In the genomic region with DNA sequence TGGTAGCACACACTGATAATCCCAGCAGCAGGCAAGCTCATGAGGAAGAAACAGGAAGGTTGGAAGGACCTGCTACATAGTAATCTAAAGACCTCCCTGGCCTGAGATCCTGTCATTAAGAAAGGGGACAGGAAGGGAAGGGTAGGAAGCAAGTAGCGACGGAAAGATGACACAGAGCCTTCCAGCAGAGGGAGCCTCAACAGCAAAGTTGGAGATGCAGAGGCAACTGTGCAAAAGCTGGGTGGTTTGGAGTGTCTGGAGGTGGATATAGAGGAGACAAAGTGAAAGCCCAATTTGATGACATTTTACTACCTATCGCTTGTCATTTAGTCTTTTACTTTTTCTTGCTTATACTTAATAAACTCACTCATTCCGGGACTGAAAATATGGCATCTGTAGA, we compare ENCODE assay signal across 8 mouse cellular contexts. TPM values are rescaled to one million over a fixed set of nuclear protein-coding genes. Genes with fewer than 3 reads are reported as not detected.
DNase-seq lines count a peak whose midpoint lies in the region; ATAC-seq and TF ChIP-seq lines count a peak whose summit lies in the region.

No protein-coding gene starts in this region.

- H3K9ac ChIP-seq in heart, embryonic 12.5 days = no peak overlapping the region

- H3K27ac ChIP-seq in heart, embryonic 12.5 days (ENCODE audit: poor library complexity, severe bottlenecking) = no peak overlapping the region
- H3K27ac ChIP-seq in testis, adult 2 months (ENCODE audit: control insufficient read depth, insufficient read depth, low read depth, low read length) = no peak overlapping the region
- no peak overlapping the region for H3K27ac ChIP-seq in small intestine, adult 2 months (ENCODE audit: insufficient read depth, low read depth, low read length)

- H3K4me2 ChIP-seq in heart, embryonic 12.5 days = no peak overlapping the region

- H3K27me3 ChIP-seq in heart, embryonic 12.5 days (replicated peaks) = peaks cover 27% of the 10 kb centered on the region
- no peaks in the 10 kb centered on the region for H3K27me3 ChIP-seq in testis, adult 2 months (ENCODE audit: control insufficient read depth, insufficient read depth, low read length)
- no peaks in the 10 kb centered on the region for H3K27me3 ChIP-seq in small intestine, adult 2 months (ENCODE audit: control insufficient read depth, insufficient read depth, low read length)

- ATAC-seq in heart, embryonic 12.5 days (ENCODE audit: insufficient number of reproducible peaks, low FRiP score) = no peak

- 33% methylated on average over 4 of the region's 4 CpGs for WGBS in heart, embryonic 12.5 days
- WGBS in small intestine, adult 2 months = 42% methylated on average over 4 of the region's 4 CpGs

- peak; percentile 30 to 67 for DNase-seq in heart, adult 18-20 months
- no peak for DNase-seq in testis, postnatal 14 days (ENCODE audit: low spot score)
- DNase-seq in cerebellum, postnatal 25 days = peak; percentile 61 to 80
- peak; percentile 32 to 45 for DNase-seq in layer of hippocampus, postnatal 36 days
- no peak for DNase-seq in urinary bladder, adult 18-20 months (ENCODE audit: low spot score in 2 of 2)

- no peak for TF ChIP-seq POLR2A in testis, adult 2 months (IDR thresholded peaks at IDR 0.05; ENCODE audit: control insufficient read depth, low read depth, low read length)
- no peak for TF ChIP-seq POLR2A in small intestine, adult 2 months (IDR thresholded peaks at IDR 0.05; ENCODE audit: low read depth, low read length)

- H3K9me3 ChIP-seq in heart, embryonic 12.5 days (replicated peaks) = no peaks in the 10 kb centered on the region

- no peaks in the 10 kb centered on the region for H3K36me3 ChIP-seq in heart, embryonic 12.5 days
- no peaks in the 10 kb centered on the region for H3K36me3 ChIP-seq in testis, adult 2 months (ENCODE audit: control insufficient read depth, insufficient read depth, low read length)
- no peaks in the 10 kb centered on the region for H3K36me3 ChIP-seq in small intestine, adult 2 months (ENCODE audit: control insufficient read depth, insufficient read depth, low read length)

- TF ChIP-seq CTCF in testis, adult 2 months (IDR thresholded peaks at IDR 0.05; ENCODE audit: control insufficient read depth, insufficient read depth, insufficient replicate concordance, low read depth, low read length) = peak; percentile 37; the same call in 1 of the 2 replicates
- peak; percentile 72; the same call in 1 of the 2 replicates for TF ChIP-seq CTCF in small intestine, adult 2 months (IDR thresholded peaks at IDR 0.05; ENCODE audit: extremely low read depth, insufficient read length, insufficient replicate concordance, low read depth, low read length)

- H3K4me1 ChIP-seq in heart, embryonic 12.5 days (replicated peaks) = no peaks in the 10 kb centered on the region
- H3K4me1 ChIP-seq in testis, adult 2 months (ENCODE audit: control insufficient read depth, insufficient read depth, low read length) = peaks cover 5% of the 10 kb centered on the region
- peaks cover 2% of the 10 kb centered on the region; the same call in 1 of the 2 replicates for H3K4me1 ChIP-seq in small intestine, adult 2 months (ENCODE audit: control insufficient read depth, insufficient read depth, insufficient read length, low read length)

- H3K4me3 ChIP-seq in heart, embryonic 12.5 days = no peak overlapping the region
- H3K4me3 ChIP-seq in testis, adult 2 months (ENCODE audit: control insufficient read depth, low read depth, low read length) = no peak overlapping the region
- no peak overlapping the region for H3K4me3 ChIP-seq in small intestine, adult 2 months (ENCODE audit: low read depth, low read length)

RNA-seq across cellular contexts. Expression of a gene that starts 19.0 kb away (rescaled TPM):
- under 1 TPM; 0.27 to 0.41 TPM for total RNA-seq in heart, adult 18-20 months (2021)
- polyA plus RNA-seq in heart, embryonic 12.5 days (2016; fragmentation: Nextera tagmentation; extraction: Ambion mirVana) = 0.91 and 1.1 TPM in 2 replicates
- 0.78 and 1.3 TPM in 2 replicates for polyA plus RNA-seq in testis, adult 2 months (2012; rRNA removed)
- 10 to 100 TPM; 12.8 to 15.0 TPM for total RNA-seq in layer of hippocampus, postnatal 36 days (2021)
- polyA plus RNA-seq in small intestine, adult 2 months (2012; rRNA removed) = 1.9 and 2.9 TPM in 2 replicates

RNA-seq across cellular contexts. Expression of a gene that starts 45.7 kb away (rescaled TPM):
- 10 to 100 TPM; 29.0 to 34.3 TPM for total RNA-seq in heart, adult 18-20 months (2021)
- 21.6 and 27.2 TPM in 2 replicates for polyA plus RNA-seq in heart, embryonic 12.5 days (2016; fragmentation: Nextera tagmentation; extraction: Ambion mirVana)
- polyA plus RNA-seq in testis, adult 2 months (2012; rRNA removed) = 30.3 and 37.7 TPM in 2 replicates
- total RNA-seq in layer of hippocampus, postnatal 36 days (2021) = 10 to 100 TPM; 53.5 to 54.8 TPM
- 38.5 and 60.3 TPM in 2 replicates for polyA plus RNA-seq in small intestine, adult 2 months (2012; rRNA removed)

Comparison
In these comparisons a context has a peak if more than half of its experiments do, and no peak if none do; other contexts are left out.
1. DNase-seq: peak in heart, adult 18-20 months (2 of 2), cerebellum, postnatal 25 days (2 of 2) and layer of hippocampus, postnatal 36 days (2 of 2); none in testis, postnatal 14 days (single experiment) and urinary bladder, adult 18-20 months (0 of 2).